In the genomic region with DNA sequence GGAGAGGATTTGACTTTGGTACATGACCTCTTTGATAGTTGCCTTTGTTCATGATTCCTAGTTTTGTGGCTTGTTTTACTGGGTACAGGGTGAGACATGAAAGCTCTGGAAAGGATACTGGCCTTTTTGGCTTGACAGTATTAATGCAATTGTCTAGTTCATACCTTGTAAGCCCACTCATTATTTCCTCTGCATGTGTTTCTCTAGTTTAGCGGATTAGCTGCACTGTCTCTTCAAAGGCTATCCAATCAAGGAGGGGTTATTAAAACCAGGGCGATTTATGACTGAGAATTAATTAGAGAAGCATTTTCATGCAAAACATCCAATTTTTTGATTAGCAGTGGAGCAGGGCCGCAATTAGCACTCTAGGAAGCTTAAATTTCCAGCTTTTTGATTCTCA, we compare ENCODE assay signal across 24 mouse cellular contexts.
DNase-seq lines count a peak whose midpoint lies in the region; ATAC-seq and TF ChIP-seq lines count a peak whose summit lies in the region.
"Had no signal": no experiment of that assay in that cellular context is flagged by ENCODE, and none has a peak within 500 bp of the region (broad histone marks: within the 10 kb centered on the region; RNA-seq: fewer than 3 reads in every experiment).

No protein-coding gene starts in this region.

- H3K27me3 ChIP-seq in forebrain, embryonic 11.5 days (ENCODE audit: control insufficient read depth, insufficient read depth, low read length): no peaks in the 10 kb centered on the region
- no peaks in the 10 kb centered on the region for H3K27me3 ChIP-seq in forebrain, postnatal 0 days (ENCODE audit: insufficient read depth, low read length)
- H3K27me3 ChIP-seq in liver, embryonic 12.5 days (replicated peaks): no peaks in the 10 kb centered on the region
- H3K27me3 ChIP-seq in liver, embryonic 11.5 days (replicated peaks; ENCODE audit: control insufficient read depth, insufficient read depth, low read length): no peaks in the 10 kb centered on the region
- H3K27me3 ChIP-seq in neural tube, embryonic 14.5 days (ENCODE audit: control insufficient read depth, insufficient read depth, low read length): no peaks in the 10 kb centered on the region
- H3K27me3 ChIP-seq: embryonic facial prominence, embryonic 12.5 days; stomach, embryonic 15.5 days had no signal

- no peak for DNase-seq in forebrain, embryonic 11.5 days (ENCODE audit: low spot score)
- DNase-seq in forebrain, postnatal 0 days: no peak
- DNase-seq in liver, embryonic 11.5 days (ENCODE audit: low spot score): no peak
- no peak for DNase-seq in neural tube, embryonic 10.5 days (ENCODE audit: extremely low spot score, low spot score)
- peak; percentile 68 for DNase-seq in retina, postnatal 1 day
- no peak for DNase-seq in urinary bladder, adult 18-20 months (ENCODE audit: low spot score in 2 of 2)
- DNase-seq: adrenal gland, adult 8-10 months; cerebellum, adult 18-20 months; cerebellum, postnatal 14 days; kidney, adult 9 months; kidney, postnatal 14 days; right cerebral cortex, adult 18-20 months; right cerebral cortex, postnatal 4 days; thymus, postnatal 25 days had no signal

- TF ChIP-seq CTCF in forebrain, postnatal 0 days (IDR thresholded peaks at IDR 0.05; ENCODE audit: low read depth): no peak

- H3K36me3 ChIP-seq in forebrain, embryonic 11.5 days (ENCODE audit: control insufficient read depth, insufficient read depth, low read length): no peaks in the 10 kb centered on the region
- H3K36me3 ChIP-seq in forebrain, postnatal 0 days (ENCODE audit: insufficient read depth): no peaks in the 10 kb centered on the region
- H3K36me3 ChIP-seq in liver, embryonic 12.5 days: no peaks in the 10 kb centered on the region
- no peaks in the 10 kb centered on the region; the same call in 1 of the 2 replicates for H3K36me3 ChIP-seq in liver, embryonic 11.5 days (ENCODE audit: control insufficient read depth, insufficient read depth, low read length)
- H3K36me3 ChIP-seq in neural tube, embryonic 14.5 days (ENCODE audit: control insufficient read depth, insufficient read depth, low read length): no peaks in the 10 kb centered on the region
- H3K36me3 ChIP-seq: embryonic facial prominence, embryonic 12.5 days; heart, embryonic 10.5 days; stomach, embryonic 15.5 days had no signal

- peaks cover 4% of the 10 kb centered on the region; the same call in 1 of the 2 replicates for H3K4me1 ChIP-seq in forebrain, embryonic 11.5 days (replicated peaks; ENCODE audit: control insufficient read depth, insufficient read depth, low read length)
- no peaks in the 10 kb centered on the region for H3K4me1 ChIP-seq in forebrain, postnatal 0 days (ENCODE audit: insufficient read depth)
- H3K4me1 ChIP-seq in liver, embryonic 12.5 days: peaks cover 21% of the 10 kb centered on the region
- peaks cover 8% of the 10 kb centered on the region; the same call in 1 of the 2 replicates for H3K4me1 ChIP-seq in liver, embryonic 11.5 days (replicated peaks; ENCODE audit: control insufficient read depth, insufficient read depth, low read length)
- peaks cover 4% of the 10 kb centered on the region; the same call in 1 of the 2 replicates for H3K4me1 ChIP-seq in neural tube, embryonic 14.5 days (ENCODE audit: control insufficient read depth, insufficient read depth, low read length)
- H3K4me1 ChIP-seq: embryonic facial prominence, embryonic 12.5 days; heart, embryonic 10.5 days; stomach, embryonic 15.5 days had no signal

- 0 out of 2 replicates have a peak overlapping the region, but pooled peaks have one; percentile 15 for H3K27ac ChIP-seq in forebrain, embryonic 11.5 days (ENCODE audit: low read depth, low read length)
- H3K27ac ChIP-seq in forebrain, postnatal 0 days (ENCODE audit: low read depth, low read length): no peak overlapping the region
- H3K27ac ChIP-seq in liver, embryonic 12.5 days: peak overlapping the region; percentile 11; the same call in 1 of the 2 replicates
- H3K27ac ChIP-seq in liver, embryonic 11.5 days (ENCODE audit: low read depth, low read length): no peak overlapping the region
- 0 out of 2 replicates have a peak overlapping the region, but pooled peaks have one; percentile 3 for H3K27ac ChIP-seq in neural tube, embryonic 14.5 days (ENCODE audit: low read depth, low read length)
- H3K27ac ChIP-seq: embryonic facial prominence, embryonic 12.5 days; heart, embryonic 10.5 days; layer of hippocampus, adult 2 months; liver, embryonic 14.5 days; stomach, embryonic 15.5 days had no signal

- no peak overlapping the region for H3K9ac ChIP-seq in forebrain, embryonic 11.5 days (ENCODE audit: low read length)
- H3K9ac ChIP-seq in forebrain, postnatal 0 days: no peak overlapping the region
- H3K9ac ChIP-seq in liver, embryonic 12.5 days: no peak overlapping the region
- H3K9ac ChIP-seq in liver, embryonic 11.5 days (ENCODE audit: low read depth, low read length): no peak overlapping the region
- H3K9ac ChIP-seq in neural tube, embryonic 14.5 days (replicated peaks; ENCODE audit: low read depth, low read length): no peak overlapping the region
- H3K9ac ChIP-seq: embryonic facial prominence, embryonic 12.5 days; liver, embryonic 14.5 days; stomach, embryonic 15.5 days had no signal

- H3K4me2 ChIP-seq in forebrain, embryonic 11.5 days (ENCODE audit: low read depth, low read length, severe bottlenecking): no peak overlapping the region
- H3K4me2 ChIP-seq in forebrain, postnatal 0 days (ENCODE audit: low read depth): no peak overlapping the region
- peak overlapping the region; percentile 58; the same call in 1 of the 2 replicates for H3K4me2 ChIP-seq in liver, embryonic 12.5 days
- H3K4me2 ChIP-seq in liver, embryonic 11.5 days: no peak overlapping the region
- no peak overlapping the region for H3K4me2 ChIP-seq in neural tube, embryonic 14.5 days (ENCODE audit: low read depth, low read length)
- H3K4me2 ChIP-seq: embryonic facial prominence, embryonic 12.5 days; stomach, embryonic 15.5 days had no signal

- 38% methylated on average over 3 of the region's 3 CpGs for WGBS in forebrain, embryonic 11.5 days
- WGBS in forebrain, postnatal 0 days: 15% methylated on average over 3 of the region's 3 CpGs
- WGBS in liver, embryonic 12.5 days (ENCODE audit: insufficient replicate concordance): 71% methylated on average over 3 of the region's 3 CpGs
- WGBS in liver, embryonic 11.5 days: 73% methylated on average over 3 of the region's 3 CpGs
- WGBS in neural tube, embryonic 14.5 days: 49% methylated on average over 3 of the region's 3 CpGs

- no peaks in the 10 kb centered on the region for H3K9me3 ChIP-seq in forebrain, embryonic 11.5 days (ENCODE audit: control insufficient read depth, low read length)
- no peaks in the 10 kb centered on the region for H3K9me3 ChIP-seq in forebrain, postnatal 0 days (ENCODE audit: low read length)
- no peaks in the 10 kb centered on the region for H3K9me3 ChIP-seq in liver, embryonic 12.5 days (replicated peaks)
- H3K9me3 ChIP-seq in liver, embryonic 11.5 days (ENCODE audit: control insufficient read depth, low read length): no peaks in the 10 kb centered on the region
- no peaks in the 10 kb centered on the region for H3K9me3 ChIP-seq in neural tube, embryonic 14.5 days (ENCODE audit: control insufficient read depth, low read length)
- H3K9me3 ChIP-seq: embryonic facial prominence, embryonic 12.5 days; heart, embryonic 10.5 days; stomach, embryonic 15.5 days had no signal

- H3K4me3 ChIP-seq in forebrain, embryonic 11.5 days (ENCODE audit: low read depth, low read length): no peak overlapping the region
- no peak overlapping the region for H3K4me3 ChIP-seq in forebrain, postnatal 0 days (ENCODE audit: low read depth, low read length)
- H3K4me3 ChIP-seq in liver, embryonic 12.5 days: no peak overlapping the region
- no peak overlapping the region for H3K4me3 ChIP-seq in liver, embryonic 11.5 days (ENCODE audit: low read depth, low read length)
- no peak overlapping the region for H3K4me3 ChIP-seq in neural tube, embryonic 14.5 days (ENCODE audit: low read depth, low read length)
- H3K4me3 ChIP-seq: embryonic facial prominence, embryonic 12.5 days; heart, embryonic 10.5 days; layer of hippocampus, adult 2 months; stomach, embryonic 15.5 days had no signal

- ATAC-seq in forebrain, embryonic 11.5 days (replicated peaks; ENCODE audit: low FRiP score): peak; percentile 42; the same call in 1 of the 2 replicates
- no peak for ATAC-seq in forebrain, postnatal 0 days
- no peak for ATAC-seq in liver, embryonic 12.5 days
- ATAC-seq in liver, embryonic 11.5 days (replicated peaks; ENCODE audit: low FRiP score): no peak
- no peak for ATAC-seq in neural tube, embryonic 14.5 days (ENCODE audit: low read depth)
- ATAC-seq: activated CD4-positive, CD25-positive, alpha-beta regulatory T cell, adult 4 months; intestine, embryonic 16.5 days; lung, postnatal 0 days had no signal

Comparison
In these comparisons a context has a peak if more than half of its experiments do, and no peak if none do; other contexts are left out.
1. H3K27ac ChIP-seq: peak in forebrain, embryonic 11.5 days (single experiment), liver, embryonic 12.5 days (single experiment) and neural tube, embryonic 14.5 days (single experiment); none in forebrain, postnatal 0 days (single experiment) and liver, embryonic 11.5 days (single experiment).